30 mouse cellular contexts compared by ENCODE assay signal in the genomic region with DNA sequence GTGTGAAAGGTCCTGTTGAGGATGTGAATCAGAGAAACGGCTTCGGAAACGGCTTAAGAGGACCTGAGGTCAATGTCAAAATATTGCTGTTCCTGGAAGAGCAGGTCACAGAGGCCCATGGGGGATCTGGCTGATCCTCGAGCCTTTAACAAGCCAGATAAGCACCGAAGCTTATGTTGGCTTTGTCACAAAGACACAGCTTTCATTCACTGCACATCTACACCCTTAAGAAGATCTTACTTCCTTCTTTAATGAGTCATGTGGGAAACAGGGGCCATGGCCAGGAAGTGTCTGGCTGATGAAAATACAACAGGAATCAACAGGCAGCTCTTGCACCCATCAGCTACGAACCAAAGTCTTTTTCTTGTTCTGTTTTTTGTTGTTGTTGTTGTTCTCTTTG. TPM values are rescaled to one million over a fixed set of nuclear protein-coding genes. Genes with fewer than 3 reads are reported as not detected.
DNase-seq lines count a peak whose midpoint lies in the region; ATAC-seq and TF ChIP-seq lines count a peak whose summit lies in the region.
"Had no signal": no experiment of that assay in that cellular context is flagged by ENCODE, and none has a peak within 500 bp of the region (broad histone marks: within the 10 kb centered on the region; RNA-seq: fewer than 3 reads in every experiment).

No protein-coding gene starts in this region.

- H3K36me3 ChIP-seq in heart, embryonic 12.5 days = no peaks in the 10 kb centered on the region
- H3K36me3 ChIP-seq in liver, postnatal 0 days (replicated peaks; ENCODE audit: insufficient read depth, low read length) = no peaks in the 10 kb centered on the region
- H3K36me3 ChIP-seq: embryonic facial prominence, embryonic 13.5 days; forebrain, embryonic 10.5 days; forebrain, embryonic 15.5 days; liver, embryonic 15.5 days; lung, embryonic 15.5 days; neural tube, embryonic 15.5 days; stomach, embryonic 15.5 days had no signal

- no peaks in the 10 kb centered on the region for H3K27me3 ChIP-seq in heart, embryonic 12.5 days (replicated peaks)
- no peaks in the 10 kb centered on the region for H3K27me3 ChIP-seq in liver, postnatal 0 days (ENCODE audit: insufficient read depth, low read length)
- H3K27me3 ChIP-seq: embryonic facial prominence, embryonic 13.5 days; forebrain, embryonic 15.5 days; liver, embryonic 15.5 days; lung, embryonic 15.5 days; stomach, embryonic 15.5 days had no signal

- DNase-seq in heart, postnatal 25 days (ENCODE audit: low spot score) = no peak
- no peak for DNase-seq in liver, postnatal 0 days
- no peak for DNase-seq in liver
- no peak for DNase-seq in gastrocnemius, postnatal 10 days
- no peak for DNase-seq in lung, postnatal 10 days
- DNase-seq: adrenal gland, postnatal 10 days; B cell, adult 2 months; cerebellum, adult 11-12 months; cerebellum, adult 9-11 months; kidney, adult 9 months; kidney, postnatal 10 days; layer of hippocampus, postnatal 36 days; left cerebral cortex, postnatal 4 days; lung, postnatal 36 days; midbrain, embryonic 14.5 days; retina, postnatal 1 day; right cerebral cortex, postnatal 25 days had no signal

- H3K27ac ChIP-seq in heart, embryonic 12.5 days (ENCODE audit: poor library complexity, severe bottlenecking) = no peak overlapping the region
- H3K27ac ChIP-seq in liver, postnatal 0 days (ENCODE audit: low read depth) = no peak overlapping the region; the same call in 1 of the 2 replicates
- H3K27ac ChIP-seq: embryonic facial prominence, embryonic 13.5 days; forebrain, embryonic 10.5 days; forebrain, embryonic 15.5 days; hindbrain, embryonic 14.5 days; liver, embryonic 15.5 days; lung, embryonic 15.5 days; neural tube, embryonic 15.5 days; stomach, embryonic 15.5 days had no signal

- TF ChIP-seq EP300 in liver, postnatal 0 days (IDR thresholded peaks at IDR 0.05; ENCODE audit: low read depth) = peak; percentile 70

- intact Hi-C loops in heart, postnatal 25 days (cut with DNase I) = no loop called here

- TF ChIP-seq CTCF in liver, postnatal 0 days (IDR thresholded peaks at IDR 0.05; ENCODE audit: low read depth) = no peak

- H3K4me3 ChIP-seq in heart, embryonic 12.5 days = no peak overlapping the region
- H3K4me3 ChIP-seq in liver, postnatal 0 days (ENCODE audit: low read depth, low read length) = no peak overlapping the region
- H3K4me3 ChIP-seq: embryonic facial prominence, embryonic 13.5 days; forebrain, embryonic 10.5 days; forebrain, embryonic 15.5 days; liver, embryonic 15.5 days; lung, embryonic 15.5 days; neural tube, embryonic 15.5 days; stomach, embryonic 15.5 days had no signal

- H3K4me1 ChIP-seq in heart, embryonic 12.5 days (replicated peaks) = peaks cover 10% of the 10 kb centered on the region; the same call in 1 of the 2 replicates
- no peaks in the 10 kb centered on the region for H3K4me1 ChIP-seq in liver, postnatal 0 days (ENCODE audit: insufficient read depth)
- H3K4me1 ChIP-seq: forebrain, embryonic 10.5 days; forebrain, embryonic 15.5 days; liver, embryonic 15.5 days; neural tube, embryonic 15.5 days had no signal

- 0 out of 2 replicates have a peak, but pooled peaks cover 10% of the 10 kb centered on the region for H3K9me3 ChIP-seq in heart, embryonic 12.5 days (replicated peaks)
- no peaks in the 10 kb centered on the region for H3K9me3 ChIP-seq in liver, postnatal 0 days (ENCODE audit: low read length)
- H3K9me3 ChIP-seq: embryonic facial prominence, embryonic 13.5 days; forebrain, embryonic 10.5 days; forebrain, embryonic 15.5 days; liver, embryonic 15.5 days; lung, embryonic 15.5 days; neural tube, embryonic 15.5 days; stomach, embryonic 15.5 days had no signal

- H3K9ac ChIP-seq in heart, embryonic 12.5 days = no peak overlapping the region
- H3K9ac ChIP-seq in liver, postnatal 0 days (replicated peaks) = no peak overlapping the region
- H3K9ac ChIP-seq: embryonic facial prominence, embryonic 13.5 days; forebrain, embryonic 15.5 days; hindbrain, embryonic 14.5 days; liver, embryonic 15.5 days; lung, embryonic 15.5 days; neural tube, embryonic 15.5 days; stomach, embryonic 15.5 days had no signal

- H3K4me2 ChIP-seq in heart, embryonic 12.5 days = no peak overlapping the region
- H3K4me2 ChIP-seq in liver, postnatal 0 days (ENCODE audit: low read depth, low read length) = no peak overlapping the region
- H3K4me2 ChIP-seq: embryonic facial prominence, embryonic 13.5 days; forebrain, embryonic 15.5 days; hindbrain, embryonic 14.5 days; liver, embryonic 15.5 days; lung, embryonic 15.5 days; neural tube, embryonic 15.5 days; stomach, embryonic 15.5 days had no signal

- peak; percentile 40; the same call in 1 of the 2 replicates for ATAC-seq in heart, embryonic 12.5 days (ENCODE audit: insufficient number of reproducible peaks, low FRiP score)
- ATAC-seq in liver, postnatal 0 days = peak; percentile 51
- peak; percentile 67 for ATAC-seq in granulocyte monocyte progenitor cell, adult 5-6 weeks (replicated peaks; ENCODE audit: poor library complexity, severe bottlenecking)
- ATAC-seq: forebrain, embryonic 15.5 days; intestine, postnatal 0 days; Patski had no signal

- 56% methylated on average over 6 of the region's 6 CpGs for WGBS in heart, embryonic 12.5 days
- WGBS in liver, postnatal 0 days (ENCODE audit: insufficient replicate concordance) = 55% methylated on average over 6 of the region's 6 CpGs

RNA-seq across cellular contexts. Expression of gene Abcc9, which starts 6.3 kb away (rescaled TPM):
- polyA plus RNA-seq in heart, embryonic 12.5 days (2016; fragmentation: Nextera tagmentation; extraction: Ambion mirVana) = 22.7 and 24.3 TPM in 2 replicates
- total RNA-seq in heart, postnatal 25 days (2021) = 100 to 1,000 TPM; 215 to 223 TPM
- 2.9 and 3.2 TPM in 2 replicates for polyA plus RNA-seq in liver, postnatal 0 days (2015; fragmentation: Nextera tagmentation; extraction: Ambion mirVana)
- not detected in 2 replicates for total RNA-seq in granulocyte monocyte progenitor cell, adult 5-6 weeks (2014; fragmentation: Nextera tagmentation)
- not detected in 2 replicates for total RNA-seq in granulocyte monocyte progenitor cell, adult 5-6 weeks (2017)
- total RNA-seq in gastrocnemius, postnatal 10 days (2021) = 100 to 1,000 TPM; 128 to 134 TPM
- total RNA-seq: hematopoietic stem cell, adult 5-6 weeks had no signal
- polyA plus RNA-seq: Patski had no signal

RNA-seq across cellular contexts. Expression of gene Cmas, which starts 48.1 kb away (rescaled TPM):
- polyA plus RNA-seq in heart, embryonic 12.5 days (2016; fragmentation: Nextera tagmentation; extraction: Ambion mirVana) = 126 and 127 TPM in 2 replicates
- total RNA-seq in heart, postnatal 25 days (2021) = 10 to 100 TPM; 33.5 to 34.8 TPM
- polyA plus RNA-seq in liver, postnatal 0 days (2015; fragmentation: Nextera tagmentation; extraction: Ambion mirVana) = 107 and 121 TPM in 2 replicates
- 61.7 and 65.1 TPM in 2 replicates for total RNA-seq in granulocyte monocyte progenitor cell, adult 5-6 weeks (2014; fragmentation: Nextera tagmentation)
- 68.3 and 87.5 TPM in 2 replicates for total RNA-seq in granulocyte monocyte progenitor cell, adult 5-6 weeks (2017)
- total RNA-seq in gastrocnemius, postnatal 10 days (2021) = 10 to 100 TPM; 29.6 to 34.2 TPM

Comparison
In these comparisons a context has a peak if more than half of its experiments do, and no peak if none do; other contexts are left out.
1. RNA of gene Abcc9, which starts 6.3 kb away (total RNA-seq): 215 to 223 TPM in heart, postnatal 25 days and 128 to 134 TPM in gastrocnemius, postnatal 10 days; not detected in granulocyte monocyte progenitor cell, adult 5-6 weeks; every median in the first group is over 100 times any median in the second.
2. Peak in every context shown above with its lines, with median percentiles within 50 percentile points of each other: ATAC-seq.